Mouse (Mus musculus) kidney, adult 9 months (tissue): ENCODE measurements around the gene Gm20532.

Experiments
- DNase-seq: peaks from one replicate; pipeline ENCODE4 v3.0.0; 2022

The Gm20532 gene

GRCm38 (mm10) chr2:26598462-26598861, 12.0 kb downstream of the Gm20532 start:
- no peak for DNase-seq

GRCm38 (mm10) chr2:26599965-26600364, 13.5 kb downstream of the Gm20532 start:
- DNase-seq, result peak; percentile 72

- DNase-seq, result no peak
Observed at GRCm38 (mm10) chr2:26600664-26601063, 14.2 kb downstream of the Gm20532 start.

GRCm38 (mm10) chr2:26601595-26601994, 15.2 kb downstream of the Gm20532 start:
- DNase-seq, result no peak

- DNase-seq, result no peak
Observed at GRCm38 (mm10) chr2:26602631-26603030, 16.2 kb downstream of the Gm20532 start.

GRCm38 (mm10) chr2:26603159-26603558, 16.7 kb downstream of the Gm20532 start:
- DNase-seq, result no peak

- DNase-seq, result peak; percentile 81
Observed at GRCm38 (mm10) chr2:26603720-26604671, 17.6 kb downstream of the Gm20532 start, which contains the start of gene Agpat2. TSS of gene Agpat2 (minus strand) at chr2:26604417.

GRCm38 (mm10) chr2:26605331-26605730, 18.9 kb downstream of the Gm20532 start:
- no peak for DNase-seq

GRCm38 (mm10) chr2:26606579-26606978, 20.1 kb downstream of the Gm20532 start:
- DNase-seq, result no peak

- no peak for DNase-seq
Observed at GRCm38 (mm10) chr2:26607056-26607910, 20.8 kb downstream of the Gm20532 start.

- no peak for DNase-seq
Observed at GRCm38 (mm10) chr2:26608781-26609180, 22.3 kb downstream of the Gm20532 start.

GRCm38 (mm10) chr2:26609261-26609661, 22.8 kb downstream of the Gm20532 start:
- DNase-seq, result no peak

- no peak for DNase-seq
Observed at GRCm38 (mm10) chr2:26610526-26610925, 24.1 kb downstream of the Gm20532 start.

- no peak for DNase-seq
Observed at GRCm38 (mm10) chr2:26611054-26611453, 24.6 kb downstream of the Gm20532 start.

- no peak for DNase-seq
Observed at GRCm38 (mm10) chr2:26611896-26612295, 25.5 kb downstream of the Gm20532 start.

- DNase-seq, result no peak
Observed at GRCm38 (mm10) chr2:26614903-26615302, 28.5 kb downstream of the Gm20532 start.

- no peak for DNase-seq
Observed at GRCm38 (mm10) chr2:26615459-26616124, 29.2 kb downstream of the Gm20532 start.

- DNase-seq, result no peak
Observed at GRCm38 (mm10) chr2:26617331-26617730, 30.9 kb downstream of the Gm20532 start.

- no peak for DNase-seq
Observed at GRCm38 (mm10) chr2:26617928-26618327, 31.5 kb downstream of the Gm20532 start.

GRCm38 (mm10) chr2:26621246-26621645, 34.8 kb downstream of the Gm20532 start:
- no peak for DNase-seq

- DNase-seq, result no peak
Observed at GRCm38 (mm10) chr2:26622984-26623383, 36.5 kb downstream of the Gm20532 start.

GRCm38 (mm10) chr2:26625419-26625818, 39.0 kb downstream of the Gm20532 start:
- no peak for DNase-seq

GRCm38 (mm10) chr2:26626081-26626480, 39.6 kb downstream of the Gm20532 start:
- no peak for DNase-seq
